Mouse (Mus musculus) G1E (cell line): ENCODE data around the gene Atxn7l1. TPM values are rescaled to one million over a fixed set of nuclear protein-coding genes. Genes with fewer than 3 reads are reported as not detected.
A peak's percentile ranks its signal among the peaks of the same experiment; 100 is the strongest.
"Not testable (repeated sequence)": the region's sequence is repeated elsewhere in the genome, so short reads cannot be mapped to it uniquely, and the experiment has no call there.

Source experiments
- ATAC-seq: 2 replicates; pipeline ENCODE4 v1.8.0; 2016; ENCODE audit warnings: mild to moderate bottlenecking; ENCODE audit not compliant: insufficient number of reproducible peaks, poor library complexity, low FRiP score, severe bottlenecking; ENCODE audit errors: extremely low read depth
- DNase-seq: peaks from one replicate; pipeline ENCODE4 v3.0.0; 2012; ENCODE audit warnings: low spot score
- H3K27me3 ChIP-seq: 2 replicates; pipeline ENCODE4 v1.6.1; 2012; ENCODE audit warnings: mild to moderate bottlenecking, low read length, inconsistent platforms; ENCODE audit not compliant: insufficient read depth
- H3K36me3 ChIP-seq: replicated peaks from 2 replicates; pipeline ENCODE3; 2012; ENCODE audit warnings: mild to moderate bottlenecking, inconsistent platforms
- H3K4me1 ChIP-seq: 2 replicates; pipeline ENCODE4 v1.6.1; 2012; ENCODE audit warnings: low read depth, low read length, inconsistent platforms, mixed read lengths; ENCODE audit not compliant: insufficient read depth
- H3K4me3 ChIP-seq: 2 replicates; pipeline ENCODE4 v1.5.1; 2012; ENCODE audit warnings: low read depth, mild to moderate bottlenecking, inconsistent platforms, low read length, moderate library complexity, mixed read lengths
- H3K9me3 ChIP-seq: replicated peaks from 2 replicates; pipeline ENCODE4 v1.6.1; 2012; ENCODE audit warnings: inconsistent platforms
- CTCF ChIP-seq: IDR thresholded peaks from 2 replicates; pipeline ENCODE4 v1.5.1; 2012; ENCODE audit warnings: low read depth, low read length, inconsistent platforms, mixed read lengths
- GATA1 ChIP-seq: IDR thresholded peaks from 2 replicates; pipeline ENCODE4 v1.6.1; 2012; ENCODE audit warnings: borderline replicate concordance, low read length, inconsistent platforms, mixed read lengths
- GATA2 ChIP-seq: IDR thresholded peaks from 2 replicates; pipeline ENCODE4 v1.6.1; 2012; ENCODE audit warnings: low read depth, low read length, inconsistent platforms, borderline replicate concordance
- POLR2AphosphoS5 ChIP-seq: IDR thresholded peaks from 2 replicates; pipeline ENCODE4 v1.6.1; 2012; ENCODE audit warnings: low read depth, low read length, inconsistent platforms; ENCODE audit not compliant: insufficient replicate concordance
- TAL1 ChIP-seq: conservative IDR thresholded peaks from 2 replicates; pipeline ENCODE4 v1.6.1; 2012; ENCODE audit warnings: low read depth, low read length, inconsistent platforms, mixed read lengths
- polyA plus RNA-seq: library from polyadenylated mRNA; stranded (reverse); fragments of >175 nt; gene quantifications from 2 replicates; pipeline ENCODE4 v1.2.3, GENCODE M21; 2012
- total RNA-seq, 2 experiments: library from RNA; stranded (forward) in 1 of 2; stranded (reverse) in 1 of 2; fragments of 200-1000 nt in 1 of 2; fragments of >200 nt in 1 of 2; fragmentation: Nextera tagmentation in 1 of 2; gene quantifications; 2 replicates each; pipeline ENCODE4 v1.2.3; 2014 to 2017

The Atxn7l1 gene
- total and polyA plus RNA-seq, 3 experiments = 51.0 to 282 (median 56.6) TPM

- no peak for DNase-seq
- Histone ChIP-seq H3K9me3 (no peaks in the 10 kb centered on the region), H3K27me3 (no peaks in the 10 kb centered on the region), H3K36me3 (peaks cover 71% of the 10 kb centered on the region), H3K4me3 (no peak overlapping the region), H3K4me1 (peaks cover 43% of the 10 kb centered on the region)
- TF ChIP-seq GATA2 = no peak
- TF ChIP-seq CTCF = no peak
- TF ChIP-seq TAL1 = no peak
- TF ChIP-seq POLR2AphosphoS5 = no peak
- no peak for TF ChIP-seq GATA1
- no peak for ATAC-seq
These were observed 10.8 kb downstream of the Atxn7l1 start for GRCm38 (mm10) chr12:33158256-33158655.

GRCm38 (mm10) chr12:33160406-33160805 is 12.9 kb downstream of the Atxn7l1 start:
- no peak overlapping the region for H3K4me3 ChIP-seq
- peaks cover 25% of the 10 kb centered on the region for H3K4me1 ChIP-seq
- DNase-seq (no peak), ATAC-seq (peak; percentile 10; the same call in 1 of the 2 replicates)
- H3K27me3 ChIP-seq = no peaks in the 10 kb centered on the region
- peaks cover 69% of the 10 kb centered on the region for H3K36me3 ChIP-seq
- TF ChIP-seq TAL1 (no peak), GATA1 (no peak), POLR2AphosphoS5 (no peak), GATA2 (no peak), CTCF (no peak)
- no peaks in the 10 kb centered on the region for H3K9me3 ChIP-seq

GRCm38 (mm10) chr12:33162541-33162940 is 15.0 kb downstream of the Atxn7l1 start:
- TF ChIP-seq GATA2 = no peak
- TF ChIP-seq TAL1 = no peak
- TF ChIP-seq GATA1 = no peak
- H3K9me3 ChIP-seq = no peaks in the 10 kb centered on the region
- H3K4me1 ChIP-seq = peaks cover 6% of the 10 kb centered on the region
- H3K36me3 ChIP-seq = peaks cover 73% of the 10 kb centered on the region
- H3K4me3 ChIP-seq = no peak overlapping the region
- no peaks in the 10 kb centered on the region for H3K27me3 ChIP-seq
- DNase-seq = no peak
- no peak for ATAC-seq

- H3K4me1 ChIP-seq, H3K27me3 ChIP-seq, DNase-seq, ATAC-seq, H3K9me3 ChIP-seq, H3K4me3 ChIP-seq: not testable (repeated sequence)
- peaks cover 64% of the 10 kb centered on the region for H3K36me3 ChIP-seq
These were observed 16.5 kb downstream of the Atxn7l1 start for GRCm38 (mm10) chr12:33164019-33164418.

- TF ChIP-seq POLR2AphosphoS5 (no peak), CTCF (no peak), GATA1 (no peak), GATA2 (no peak), TAL1 (no peak)
- Histone ChIP-seq H3K4me1 (peaks cover 22% of the 10 kb centered on the region), H3K27me3 (no peaks in the 10 kb centered on the region), H3K9me3 (no peaks in the 10 kb centered on the region), H3K4me3 (no peak overlapping the region), H3K36me3 (peaks cover 63% of the 10 kb centered on the region)
- DNase-seq (no peak), ATAC-seq (no peak)
These were observed 19.2 kb downstream of the Atxn7l1 start for GRCm38 (mm10) chr12:33166712-33167111.

GRCm38 (mm10) chr12:33167545-33167944 is 20.1 kb downstream of the Atxn7l1 start:
- Histone ChIP-seq H3K9me3 (no peaks in the 10 kb centered on the region), H3K4me3 (no peak overlapping the region), H3K36me3 (peaks cover 64% of the 10 kb centered on the region), H3K27me3 (no peaks in the 10 kb centered on the region), H3K4me1 (peaks cover 22% of the 10 kb centered on the region)
- no peak for DNase-seq
- TF ChIP-seq CTCF = no peak
- no peak for TF ChIP-seq TAL1
- TF ChIP-seq GATA2 = no peak
- no peak for TF ChIP-seq POLR2AphosphoS5
- no peak for TF ChIP-seq GATA1
- ATAC-seq = no peak

GRCm38 (mm10) chr12:33168491-33168890 is 21.0 kb downstream of the Atxn7l1 start:
- ATAC-seq (no peak), DNase-seq (no peak)
- no peaks in the 10 kb centered on the region for H3K27me3 ChIP-seq
- no peaks in the 10 kb centered on the region for H3K9me3 ChIP-seq
- no peak overlapping the region for H3K4me3 ChIP-seq
- peaks cover 65% of the 10 kb centered on the region for H3K36me3 ChIP-seq
- H3K4me1 ChIP-seq = peaks cover 22% of the 10 kb centered on the region
- TF ChIP-seq POLR2AphosphoS5 = no peak
- no peak for TF ChIP-seq CTCF
- TF ChIP-seq TAL1 = no peak
- TF ChIP-seq GATA1 = no peak
- TF ChIP-seq GATA2 = no peak
